Mouse (Mus musculus) left cerebral cortex, postnatal 36 days (tissue): Measurements from ENCODE around the gene Ctsz. TPM values are rescaled to one million over a fixed set of nuclear protein-coding genes. Genes with fewer than 3 reads are reported as not detected.

Source experiments
- DNase-seq, 2 experiments: peaks; one replicate each; pipeline ENCODE4 v3.0.0; 2021 to 2022; ENCODE audit warnings: low spot score in 2 of 2, mixed read lengths in 1 of 2
- intact Hi-C: fragments of 180-260 bp; cut with DNase I; formaldehyde crosslinking; loops from one replicate; pipeline ENCODE4 v1.15.1; 2025
- total RNA-seq, 2 experiments: library from RNA; stranded (reverse); gene quantifications; 2 replicates each; pipeline ENCODE4 v1.2.3; 2021

Ctsz gene
- total RNA-seq, 2 experiments from 2014 or later: 29.9 to 35.9 TPM

DNA sequence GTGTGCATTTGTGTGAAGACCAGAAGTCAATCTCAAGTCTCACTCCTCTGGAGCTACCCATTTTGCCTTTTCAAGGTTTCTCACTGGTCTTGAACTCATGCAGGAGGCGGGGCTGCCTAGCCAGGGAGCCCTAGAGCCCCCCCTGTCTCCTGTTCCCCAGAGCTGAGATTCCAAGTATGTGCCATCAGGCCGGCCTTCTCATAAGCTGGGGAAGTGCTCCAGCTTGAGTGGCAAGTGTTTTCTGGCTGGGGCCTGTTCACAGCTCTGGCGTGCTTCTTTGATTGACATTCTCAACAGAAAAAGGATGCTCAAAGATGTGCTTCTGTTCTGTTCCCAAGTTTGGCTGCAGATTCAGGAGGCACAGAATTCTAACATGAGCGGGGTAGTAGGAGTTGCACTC lies 38.4 kb downstream of the Ctsz start:
- intact Hi-C loops: no loop called here
- DNase-seq: no peak

DNA sequence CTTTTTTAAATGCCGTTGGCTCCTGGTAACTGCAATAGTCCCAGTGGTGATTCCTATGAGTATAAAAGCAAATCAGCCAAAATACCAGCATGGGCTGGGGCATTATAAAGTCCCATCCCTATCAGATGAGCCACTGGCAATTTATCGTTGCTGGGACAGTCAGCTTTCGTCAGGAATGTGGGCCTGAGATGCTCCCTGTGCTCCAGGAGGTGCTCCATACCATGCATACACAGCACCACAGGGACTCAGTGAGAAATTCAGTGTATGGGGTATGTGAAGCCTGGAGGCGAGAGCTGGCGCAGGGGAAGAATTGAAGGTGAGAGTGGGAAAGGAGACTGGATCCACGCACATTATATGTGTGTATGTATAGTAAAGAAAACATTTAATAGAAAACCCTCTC lies 41.0 kb downstream of the Ctsz start:
- intact Hi-C loops: no loop called here
- no peak for DNase-seq

DNA sequence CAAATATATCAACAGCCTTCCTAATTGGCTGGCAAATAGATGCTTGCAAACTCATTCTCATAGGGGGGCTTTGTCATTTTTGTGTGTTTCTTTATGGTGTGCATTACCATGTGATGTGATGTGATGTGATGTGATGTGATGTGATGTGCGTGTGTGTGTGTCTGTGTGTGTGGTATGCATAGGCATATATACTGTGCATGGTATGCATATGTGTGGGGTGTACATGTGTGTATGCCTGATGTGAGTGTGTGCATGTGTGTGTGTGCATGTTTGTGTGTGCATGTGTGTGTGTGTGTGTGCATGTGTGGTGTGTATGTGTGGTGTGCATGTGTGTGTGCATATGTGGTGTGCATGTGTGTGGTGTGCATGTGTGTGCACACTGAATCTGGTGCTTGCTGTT lies 41.8 kb downstream of the Ctsz start:
- intact Hi-C loops: no loop called here
- DNase-seq: no peak

DNA sequence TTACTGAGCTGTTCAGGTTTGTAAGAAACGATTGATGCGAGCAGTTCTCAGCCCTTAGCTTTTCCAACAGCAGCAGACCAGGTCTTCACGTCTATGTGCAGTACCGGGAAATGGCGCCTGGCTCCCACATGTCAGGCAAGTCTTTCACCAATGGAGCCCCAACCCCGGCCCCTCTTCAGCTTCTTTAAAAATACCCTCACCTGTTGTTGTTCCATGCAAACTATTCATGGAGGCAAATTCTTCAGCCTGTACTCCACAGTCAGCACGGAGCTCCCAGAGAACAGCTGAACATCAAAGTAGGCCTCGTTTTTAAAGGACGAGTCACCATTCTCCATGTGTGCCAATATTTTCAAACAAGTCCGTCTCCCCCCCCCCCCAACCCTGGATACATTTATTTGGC lies 42.2 kb downstream of the Ctsz start:
- intact Hi-C loops: no loop called here
- DNase-seq: no peak

DNA sequence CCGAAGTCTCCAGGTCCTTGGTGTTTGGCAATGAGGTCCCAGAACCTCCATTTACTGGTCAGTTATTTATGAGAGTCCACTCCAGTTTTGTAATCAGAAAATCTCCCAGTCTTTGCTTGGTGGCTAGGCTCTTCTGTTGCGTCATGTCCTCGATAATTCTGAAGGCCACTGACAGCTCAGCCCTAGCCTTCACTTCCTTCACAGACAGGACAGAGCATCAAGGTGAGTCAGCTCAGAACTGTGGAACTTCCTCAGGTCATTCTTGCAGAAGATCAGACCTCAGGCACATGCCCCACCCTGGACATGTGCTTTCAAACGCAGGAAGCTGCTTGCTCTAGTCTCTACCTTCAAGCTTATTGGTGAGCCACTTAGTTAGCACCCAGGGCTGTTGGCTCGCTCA lies 45.5 kb downstream of the Ctsz start:
- intact Hi-C loops: no loop called here
- DNase-seq: no peak

DNA sequence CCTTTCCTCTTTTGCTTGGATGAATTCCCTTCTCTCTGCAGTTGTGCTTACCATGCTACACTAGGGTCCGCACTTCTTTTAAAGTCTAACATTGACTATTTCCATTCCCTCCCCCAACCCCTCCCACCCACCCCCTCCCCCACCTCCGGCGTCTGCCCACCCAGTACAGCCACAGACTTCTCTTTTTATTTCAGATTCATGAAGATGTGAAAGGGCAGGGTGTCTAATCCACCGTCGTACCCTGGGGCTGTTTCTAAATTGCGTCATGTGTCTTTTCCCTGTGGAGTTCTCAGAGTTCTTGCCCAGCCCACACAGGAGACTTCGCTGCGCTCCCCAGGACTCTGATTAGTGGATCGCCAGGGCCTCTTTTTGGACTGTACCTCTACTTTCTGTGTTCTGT lies 46.3 kb downstream of the Ctsz start:
- intact Hi-C loops: no loop called here
- no peak for DNase-seq

DNA sequence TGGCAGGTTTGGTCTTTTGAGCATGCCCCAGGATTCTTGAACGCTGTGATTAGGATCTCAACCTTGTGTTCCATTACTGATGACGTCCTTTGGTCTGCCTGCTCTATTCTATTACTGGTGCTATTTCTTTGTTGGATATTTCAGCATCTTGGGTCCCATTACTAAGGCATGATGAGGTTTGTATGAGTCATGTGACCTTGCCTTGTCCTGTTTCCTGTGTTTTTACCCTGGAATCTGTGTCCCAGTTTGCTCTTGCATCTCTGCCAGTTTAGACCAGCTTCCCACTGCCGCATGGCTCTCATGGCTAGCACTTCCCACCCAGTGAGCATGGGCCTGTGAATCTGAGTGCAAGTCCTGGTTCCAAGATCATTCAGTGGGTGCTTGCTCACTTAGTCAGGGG lies 46.9 kb downstream of the Ctsz start:
- intact Hi-C loops: no loop called here
- no peak for DNase-seq

DNA sequence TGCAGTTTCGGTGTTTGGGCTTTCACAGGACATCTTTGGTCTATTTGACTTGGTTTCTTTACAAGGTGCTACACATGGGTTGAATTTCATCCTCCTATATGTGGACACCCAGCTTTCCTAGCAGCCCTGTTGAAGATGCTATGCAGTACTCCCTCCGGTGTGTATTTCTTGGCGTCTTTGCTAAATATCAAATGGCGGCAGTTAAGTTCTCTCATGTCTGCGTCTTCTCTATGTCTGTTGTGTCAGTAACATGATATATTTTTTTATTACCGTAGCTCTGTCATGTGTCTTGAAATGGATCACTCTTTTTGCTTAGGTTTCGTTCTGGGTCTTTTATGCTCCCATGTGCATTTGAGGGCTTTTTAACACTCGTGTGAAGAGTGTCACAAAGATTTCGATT lies 57.8 kb downstream of the Ctsz start:
- no peak for DNase-seq

More for the DNA sequence above, 57.8 kb downstream of the Ctsz start:
- intact Hi-C loops: no loop called here

Other genes with a start within 250 kb of the Ctsz start
- gene Gnas, start 154.7 kb downstream of the Ctsz start, total RNA-seq: 1,000 to 10,000 TPM; 1,724 to 1,906 TPM
- gene Gm20721, start 92.3 kb downstream of the Ctsz start, total RNA-seq: 1 to 10 TPM; 3.0 TPM
- gene Nelfcd, start 23.2 kb downstream of the Ctsz start, total RNA-seq: 10 to 100 TPM; 48.9 to 49.0 TPM
- under 1 TPM in 1 of 2 experiments, not detected in 1; 0.22 TPM for gene Tubb1, start 11.7 kb upstream of the Ctsz start, total RNA-seq
- gene Atp5e, start 25.1 kb upstream of the Ctsz start, total RNA-seq: 100 to 1,000 TPM; 278 to 343 TPM
- gene Prelid3b, start 34.0 kb upstream of the Ctsz start, total RNA-seq: 10 to 100 TPM; 48.0 to 50.3 TPM
- 10 to 100 TPM; 14.2 to 20.2 TPM for gene Zfp831, start 204.5 kb upstream of the Ctsz start, total RNA-seq